Mouse (Mus musculus): ENCODE results near the gene Lrrc75b. TPM values are rescaled to one million over a fixed set of nuclear protein-coding genes. Genes with fewer than 3 reads are reported as not detected.
"Not testable (repeated sequence)": the region's sequence is repeated elsewhere in the genome, so short reads cannot be mapped to it uniquely, and the experiment has no call there.

Lrrc75b gene
- total RNA-seq, 2 experiments from 2014 or later: 0.11 to 0.15 TPM

DNA sequence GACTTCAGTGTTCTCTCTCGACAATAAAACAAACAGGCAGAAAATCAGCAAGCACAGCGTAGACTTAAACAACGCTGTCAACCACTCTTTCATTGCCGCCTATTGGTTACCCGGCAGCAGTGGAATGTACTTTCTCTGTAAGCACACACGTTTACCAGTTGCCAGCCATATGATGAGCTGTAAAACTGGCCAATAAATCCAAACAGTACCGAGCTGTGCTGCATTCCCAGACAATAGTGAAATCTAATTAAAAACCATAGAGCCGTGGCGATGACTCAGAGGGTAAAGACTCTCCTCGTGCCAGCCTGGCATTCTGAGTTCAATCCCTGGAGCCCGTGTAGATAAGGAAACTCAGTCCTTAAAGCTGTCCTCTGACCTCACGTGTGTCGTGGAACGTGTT, 11.6 kb downstream of the Lrrc75b start:
- Histone ChIP-seq H3K4me3 (no peak overlapping the region), H3K27ac (no peak overlapping the region)
- no peak for DNase-seq
- intact Hi-C loops (cut with DNase I): no loop called here
- no peak for TF ChIP-seq CTCF (IDR thresholded peaks at IDR 0.05)

- TF ChIP-seq CTCF (IDR thresholded peaks at IDR 0.05): no peak
- Histone ChIP-seq H3K27ac (no peak overlapping the region), H3K4me3 (no peak overlapping the region)
- intact Hi-C loops (cut with DNase I): no loop called here
- no peak for DNase-seq
Measured at GRCm38 (mm10) chr10:75547901-75548300, 12.2 kb downstream of the Lrrc75b start.

- DNase-seq: no peak
- no peak overlapping the region for H3K27ac ChIP-seq
- no peak overlapping the region for H3K4me3 ChIP-seq
- no peak for TF ChIP-seq CTCF (IDR thresholded peaks at IDR 0.05)
- intact Hi-C loops (cut with DNase I): no loop called here
Measured at GRCm38 (mm10) chr10:75536123-75536522, 24.0 kb downstream of the Lrrc75b start.

- DNase-seq: no peak
- intact Hi-C loops (cut with DNase I): no loop called here
Measured at GRCm38 (mm10) chr10:75535423-75535822, 24.7 kb downstream of the Lrrc75b start.

GRCm38 (mm10) chr10:75534934-75535333, 25.2 kb downstream of the Lrrc75b start:
- no peak overlapping the region for H3K27ac ChIP-seq
- no peak for TF ChIP-seq CTCF (IDR thresholded peaks at IDR 0.05)
- DNase-seq: no peak
- intact Hi-C loops (cut with DNase I): no loop called here
- H3K4me3 ChIP-seq: no peak overlapping the region

More at GRCm38 (mm10) chr10:75535423-75535822, 24.7 kb downstream of the Lrrc75b start:
- no peak for TF ChIP-seq CTCF (IDR thresholded peaks at IDR 0.05)
- H3K27ac ChIP-seq: no peak overlapping the region
- H3K4me3 ChIP-seq: no peak overlapping the region

- no peak for DNase-seq
- intact Hi-C loops (cut with DNase I): no loop called here
- Histone ChIP-seq H3K27ac (no peak overlapping the region), H3K4me3 (no peak overlapping the region)
- TF ChIP-seq CTCF (IDR thresholded peaks at IDR 0.05): no peak
Measured at GRCm38 (mm10) chr10:75534216-75534615, 25.9 kb downstream of the Lrrc75b start.

DNA sequence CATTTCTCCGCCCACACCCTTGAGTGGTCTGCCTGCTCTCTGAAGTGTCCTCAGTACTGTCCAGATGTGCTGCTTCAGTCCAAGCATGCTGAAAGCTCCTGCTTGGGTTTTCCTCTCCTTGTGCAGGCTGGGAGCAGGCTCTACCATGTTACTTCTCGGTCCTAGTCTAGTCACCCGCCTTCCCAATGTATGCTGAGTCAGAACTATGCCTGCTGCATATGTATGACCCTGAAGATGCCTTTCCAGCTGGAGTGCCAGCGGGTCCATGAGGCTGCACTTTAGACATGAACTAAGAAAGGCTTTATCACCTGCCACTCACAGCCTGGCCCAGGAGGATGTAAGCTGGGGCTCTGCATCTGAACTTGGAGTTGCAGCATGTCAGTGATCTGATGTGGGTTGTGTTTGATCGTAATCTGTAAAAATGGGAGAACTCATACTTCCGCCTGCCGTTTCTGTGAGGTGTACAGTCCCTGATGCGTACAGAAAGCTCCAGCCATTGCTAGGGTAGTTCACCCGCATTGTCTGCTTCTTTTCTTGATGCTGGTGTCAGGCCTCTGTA, 28.5 kb downstream of the Lrrc75b start:
- peak overlapping the region; percentile 33; the same call in 1 of the 2 replicates for H3K27ac ChIP-seq
- TF ChIP-seq CTCF (IDR thresholded peaks at IDR 0.05): no peak
- intact Hi-C loops (cut with DNase I): no loop called here
- no peak overlapping the region for H3K4me3 ChIP-seq
- no peak for DNase-seq

- H3K4me3 ChIP-seq: no peak overlapping the region
- DNase-seq: no peak
- H3K27ac ChIP-seq: peak overlapping the region; percentile 87
- TF ChIP-seq CTCF (IDR thresholded peaks at IDR 0.05): no peak
- intact Hi-C loops (cut with DNase I): no loop called here
Measured at GRCm38 (mm10) chr10:75530322-75530721, 29.8 kb downstream of the Lrrc75b start.

DNA sequence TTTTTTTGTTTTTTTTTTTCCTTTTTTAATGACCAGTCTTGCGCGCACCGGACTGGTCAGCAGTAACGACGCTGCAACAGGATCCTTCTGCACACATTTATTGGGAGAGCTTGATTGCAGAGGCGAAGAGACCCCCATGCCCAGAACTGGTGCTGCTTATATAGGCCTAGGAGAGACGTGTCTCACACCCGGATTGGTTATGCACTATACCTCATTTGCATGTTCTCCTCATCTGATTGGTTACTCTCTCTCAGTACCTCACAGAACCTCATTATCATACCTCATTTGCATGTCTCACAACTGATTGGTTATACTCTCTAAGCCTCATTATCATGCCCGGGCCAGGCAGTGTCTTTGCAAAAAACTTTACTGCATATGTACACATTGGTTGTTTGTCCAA, 34.7 kb downstream of the Lrrc75b start:
- H3K27ac ChIP-seq; intact Hi-C loops (cut with DNase I); H3K4me3 ChIP-seq; DNase-seq: not testable (repeated sequence)

- DNase-seq: peak; percentile 15
- TF ChIP-seq CTCF (IDR thresholded peaks at IDR 0.05): no peak
- peak overlapping the region; percentile 9; the same call in 1 of the 2 replicates for H3K4me3 ChIP-seq
- peak overlapping the region; percentile 96 for H3K27ac ChIP-seq
- intact Hi-C loops (cut with DNase I): no loop called here
Measured at GRCm38 (mm10) chr10:75521643-75522042, 38.5 kb downstream of the Lrrc75b start.

GRCm38 (mm10) chr10:75520581-75520980, 39.5 kb downstream of the Lrrc75b start:
- H3K27ac ChIP-seq: peak overlapping the region; percentile 96
- intact Hi-C loops (cut with DNase I): no loop called here
- DNase-seq: peak; percentile 76

GRCm38 (mm10) chr10:75517758-75518143, 42.4 kb downstream of the Lrrc75b start, which contains the start of gene Gucd1:
TSS of gene Gucd1 (minus strand) at chr10:75517972.
- intact Hi-C loops (cut with DNase I): no loop called here
- TF ChIP-seq CTCF (IDR thresholded peaks at IDR 0.05): no peak
- peak; percentile 98 for DNase-seq
- peak within 1 kb of the TSS; percentile 94 for H3K4me3 ChIP-seq
- peak within 1 kb of the TSS; percentile 96 for H3K27ac ChIP-seq

More at GRCm38 (mm10) chr10:75520581-75520980, 39.5 kb downstream of the Lrrc75b start:
- no peak for TF ChIP-seq CTCF (IDR thresholded peaks at IDR 0.05)
- H3K4me3 ChIP-seq: peak overlapping the region; percentile 94

GRCm38 (mm10) chr10:75517073-75517757, 42.9 kb downstream of the Lrrc75b start, which contains the start of gene Snrpd3:
TSS of gene Snrpd3 (plus strand) at chr10:75517551.
- peak within 1 kb of the TSS; percentile 94 for H3K4me3 ChIP-seq
- peak; percentile 97 for DNase-seq
- intact Hi-C loops (cut with DNase I): no loop called here
- H3K27ac ChIP-seq: peak within 1 kb of the TSS; percentile 96
- no peak for TF ChIP-seq CTCF (IDR thresholded peaks at IDR 0.05)

- Histone ChIP-seq H3K27ac (peak overlapping the region; percentile 96), H3K4me3 (peak overlapping the region; percentile 94)
- intact Hi-C loops (cut with DNase I): no loop called here
- no peak for TF ChIP-seq CTCF (IDR thresholded peaks at IDR 0.05)
- DNase-seq: no peak
Measured at GRCm38 (mm10) chr10:75516724-75517072, 43.4 kb downstream of the Lrrc75b start.
